Mouse (Mus musculus) left cerebral cortex, adult 8-10 months (tissue): ENCODE measurements around the gene Klb. TPM values are rescaled to one million over a fixed set of nuclear protein-coding genes. Genes with fewer than 3 reads are reported as not detected.

Source experiments
- total RNA-seq, 4 experiments: library from RNA; stranded (reverse); gene quantifications; 2 replicates each; pipeline ENCODE4 v1.2.4; 2022

Gene Klb
- total RNA-seq, 4 experiments from 2014 or later = 0.26 to 1.1 (median 0.59) TPM

Other genes starting within 250 kb of the Klb start
- gene Klhl5, start 240.8 kb upstream of the Klb start, total RNA-seq = 10 to 100 TPM; 38.4 to 43.1 (median 40.7) TPM
- 10 to 100 TPM; 20.5 to 23.6 (median 22.8) TPM for gene Wdr19, start 148.6 kb upstream of the Klb start, total RNA-seq
- 10 to 100 TPM; 28.0 to 34.6 (median 33.8) TPM for gene Rfc1, start 12.6 kb upstream of the Klb start, total RNA-seq
- gene Rpl9, start 43.1 kb downstream of the Klb start, total RNA-seq = 100 to 1,000 TPM; 777 to 853 (median 798) TPM
- gene Lias, start 43.2 kb downstream of the Klb start, total RNA-seq = 10 to 100 TPM; 38.0 to 42.8 (median 38.5) TPM
- gene Ugdh, start 87.6 kb downstream of the Klb start, total RNA-seq = 10 to 100 TPM; 30.2 to 34.2 (median 31.3) TPM
- gene Gm43552, start 144.5 kb downstream of the Klb start, total RNA-seq = 1 to 10 TPM in 1 of 4 experiments, not detected in 3; 4.7 TPM
- gene Smim14, start 188.9 kb downstream of the Klb start, total RNA-seq = 100 to 1,000 TPM; 149 to 180 (median 174) TPM
- gene Ube2k, start 188.9 kb downstream of the Klb start, total RNA-seq = 100 to 1,000 TPM; 105 to 127 (median 115) TPM